Mouse (Mus musculus) small intestine, adult 2 months (tissue): Measurements from ENCODE around the gene Relt.

ENCODE experiments used
- CTCF ChIP-seq: fragments of 200-500 bp; IDR thresholded peaks from 2 replicates; pipeline ENCODE4 v1.5.1; 2012; ENCODE audit warnings: low read depth, mild to moderate bottlenecking, control low read depth, inconsistent platforms, low read length, moderate library complexity, mixed read lengths; ENCODE audit not compliant: insufficient replicate concordance, insufficient read length; ENCODE audit errors: extremely low read depth
- POLR2A ChIP-seq: fragments of 200-500 bp; IDR thresholded peaks from 2 replicates; pipeline ENCODE4 v1.6.1; 2012; ENCODE audit warnings: low read depth, mild to moderate bottlenecking, control low read depth, inconsistent platforms, low read length, moderate library complexity

GRCm38 (mm10) chr7:100871892-100872291, 8.6 kb upstream of the Relt start:
- TF ChIP-seq CTCF: no peak
- TF ChIP-seq POLR2A: no peak
